Mouse (Mus musculus) spleen, postnatal 36 days (tissue): ENCODE measurements around the gene Olfr1245.
"Not testable (repeated sequence)": the region's sequence is repeated elsewhere in the genome, so short reads cannot be mapped to it uniquely, and the experiment has no call there.

ENCODE experiments used
- DNase-seq, 2 experiments: peaks; one replicate each; pipeline ENCODE4 v3.0.0; 2022; ENCODE audit warnings: low spot score in 2 of 2, mixed read lengths in 1 of 2

The Olfr1245 gene

DNA sequence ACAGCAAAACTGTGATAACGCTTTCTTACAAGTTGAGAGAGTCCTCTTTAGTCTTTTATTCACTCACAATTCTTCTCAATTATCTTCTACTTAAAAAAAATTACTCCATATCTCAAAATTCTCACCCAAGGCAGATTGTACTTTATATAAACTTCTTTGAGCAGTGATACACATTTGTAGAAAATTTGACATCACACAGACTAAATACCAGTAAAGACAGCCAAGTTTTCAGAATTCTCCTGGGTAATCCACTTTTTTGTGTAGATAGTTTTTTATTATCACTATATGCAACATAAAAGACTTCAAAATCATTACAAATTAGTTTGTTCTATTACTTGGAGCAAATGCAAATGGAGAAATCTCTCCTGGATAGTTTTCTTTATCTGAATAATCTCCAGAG lies at the start of gene Olfr1245:
Olfr1245 (minus strand) TSS at position 101 of the 400 bp plus-strand sequence.
- DNase-seq = no peak

DNA sequence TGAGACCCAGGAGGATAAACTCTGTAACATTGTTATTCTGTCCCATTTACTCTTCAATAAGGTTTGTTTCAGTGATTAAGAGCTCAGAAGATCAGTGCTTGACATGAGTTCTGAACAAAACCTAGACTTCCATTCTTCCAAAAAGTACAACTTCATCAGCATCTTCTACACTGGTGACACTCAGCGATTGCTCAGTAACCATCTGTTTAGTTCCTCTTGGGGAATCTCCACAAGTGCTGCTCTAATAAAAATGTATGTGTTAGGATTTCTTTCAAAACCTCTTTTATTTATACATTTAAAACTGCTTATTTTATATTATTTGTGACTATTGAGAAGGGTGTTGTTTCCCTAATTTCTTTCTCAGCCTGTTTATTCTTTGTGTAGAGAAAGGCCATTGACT lies 39.9 kb upstream of the Olfr1245 start, which contains the start of gene Olfr1248:
Olfr1248 (minus strand) TSS at position 101 of the 400 bp plus-strand sequence.
- DNase-seq = not testable (repeated sequence)

DNA sequence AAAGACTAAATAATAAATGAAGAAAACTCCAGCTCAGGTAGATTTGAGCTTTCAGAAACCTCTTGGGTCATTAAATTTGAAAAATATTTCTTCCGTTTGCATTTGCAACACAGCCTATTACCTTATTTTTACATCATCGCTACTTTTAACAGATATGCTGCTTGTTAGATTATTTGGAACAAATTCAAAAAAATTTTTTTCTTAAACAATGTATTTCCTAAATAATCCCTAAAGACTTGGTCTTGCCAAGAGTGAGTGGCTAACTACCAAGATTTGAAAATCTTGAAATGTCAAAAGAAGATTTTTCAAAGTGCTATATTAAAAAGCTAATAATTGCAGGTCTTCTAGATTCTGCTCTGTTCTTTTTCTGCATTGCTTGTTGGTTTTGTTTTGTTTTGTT lies 35.8 kb upstream of the Olfr1245 start, which contains the start of gene Olfr1247:
Olfr1247 (minus strand) TSS at position 101 of the 400 bp plus-strand sequence.
- no peak for DNase-seq

DNA sequence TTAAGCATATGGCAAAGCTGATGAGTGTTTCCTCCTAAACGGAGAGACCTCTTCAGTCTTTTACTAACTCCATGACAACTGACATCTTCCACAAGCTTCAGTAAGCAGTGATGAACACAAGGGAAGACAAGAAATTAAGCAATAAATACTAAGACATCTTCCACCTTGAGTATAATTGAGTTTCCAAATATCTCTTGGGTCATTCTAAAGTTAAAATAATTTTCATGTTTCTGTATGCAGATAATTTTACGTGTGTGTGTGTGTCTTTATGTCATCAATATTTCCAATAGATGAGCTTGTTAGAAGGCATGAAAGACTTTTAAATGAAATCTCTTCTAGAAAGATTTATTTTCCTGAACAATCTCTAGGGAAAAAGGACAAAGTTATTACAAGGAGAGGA lies 14.8 kb upstream of the Olfr1245 start, which contains the start of gene Olfr1246:
Olfr1246 (minus strand) TSS at position 101 of the 400 bp plus-strand sequence.
- DNase-seq = no peak

DNA sequence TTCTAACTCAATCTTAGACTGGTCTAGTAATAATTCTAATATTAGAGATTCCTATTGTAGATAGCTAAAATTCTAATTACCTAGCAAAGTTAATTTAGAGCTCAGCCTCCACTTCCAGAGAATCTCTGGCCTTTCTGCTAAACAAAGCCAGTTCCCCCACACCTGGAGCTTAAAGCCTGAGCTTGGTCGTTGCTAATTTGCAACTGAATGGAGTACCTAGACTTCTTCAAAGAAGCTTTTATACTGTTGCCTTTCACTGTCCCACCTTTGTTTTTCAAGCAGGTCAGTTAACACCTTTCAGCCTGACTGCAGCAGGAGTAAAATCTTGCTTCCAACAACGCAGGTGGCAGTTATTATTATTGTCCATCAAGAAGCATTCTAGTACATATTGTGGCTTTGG lies 15.5 kb downstream of the Olfr1245 start:
- not testable (repeated sequence) for DNase-seq

DNA sequence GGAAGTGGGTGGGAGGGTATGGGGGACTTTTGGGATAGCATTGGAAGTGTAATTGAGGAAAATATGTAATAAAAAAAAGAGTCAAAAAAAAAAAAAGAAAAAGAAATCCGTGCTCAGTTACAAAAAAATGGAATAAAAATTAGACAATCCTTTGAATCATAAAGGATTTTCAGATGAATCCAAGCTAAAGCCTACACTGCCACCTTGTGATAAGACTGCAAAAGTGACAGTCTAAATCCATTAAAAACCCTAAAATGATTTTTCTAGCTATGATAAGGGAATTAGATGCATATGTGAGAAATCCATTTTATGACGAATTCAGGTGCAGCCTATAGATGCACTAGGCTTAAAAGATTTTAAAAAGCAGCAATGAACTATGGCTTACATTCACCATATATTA lies 33.7 kb downstream of the Olfr1245 start:
- no peak for DNase-seq

DNA sequence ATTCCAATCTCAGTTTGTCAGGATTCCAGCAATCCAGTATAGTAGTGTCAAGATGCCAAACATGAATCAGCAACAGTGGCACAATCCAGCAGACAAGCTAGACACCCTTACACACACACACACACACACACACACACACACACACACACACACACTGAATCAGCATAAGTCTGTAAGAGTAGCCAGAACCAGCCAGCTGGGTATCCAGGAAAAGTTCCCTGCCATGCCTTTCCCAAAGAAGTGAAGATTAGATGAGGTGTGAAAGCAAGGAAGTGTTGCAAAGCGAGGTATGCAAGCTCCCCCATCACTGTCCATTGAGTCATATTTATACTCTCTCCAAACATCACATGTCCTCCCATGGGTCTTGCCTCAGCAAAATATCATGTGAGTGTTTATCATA lies 38.3 kb downstream of the Olfr1245 start:
- DNase-seq = no peak

DNA sequence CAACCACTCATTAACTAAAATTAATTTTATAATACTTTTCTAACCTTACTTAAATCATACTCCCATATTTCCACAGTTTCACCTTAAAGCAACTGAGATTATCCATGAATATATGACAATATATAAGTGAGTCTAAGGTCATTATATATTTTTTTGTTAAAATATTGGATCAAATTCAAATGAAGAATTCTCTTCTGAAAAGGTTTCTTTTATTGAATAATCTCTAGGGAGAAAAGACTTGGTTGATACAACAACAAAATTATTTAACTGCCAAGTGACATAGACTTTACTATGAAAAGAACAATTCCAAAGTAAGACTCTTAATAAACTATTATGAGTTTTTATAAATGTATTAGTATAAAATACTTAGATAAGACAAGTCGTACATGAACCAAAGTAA lies 46.9 kb downstream of the Olfr1245 start, which contains the start of gene Olfr1243:
Olfr1243 (minus strand) TSS at position 101 of the 400 bp plus-strand sequence.
- no peak for DNase-seq
